Mouse (Mus musculus) gonadal fat pad, adult 2 months (tissue): ENCODE measurements around the gene Prss46. TPM values are rescaled to one million over a fixed set of nuclear protein-coding genes. Genes with fewer than 3 reads are reported as not detected.

Experiments
- DNase-seq: peaks from one replicate; pipeline ENCODE4 v3.0.0-alpha.2; 2012; ENCODE audit warnings: low read depth
- polyA plus RNA-seq: library from polyadenylated mRNA; depleted of rRNA; stranded (reverse); fragments of >200 nt; gene quantifications from 2 replicates; pipeline ENCODE4 v1.2.3, GENCODE M21; 2012; rRNA removed

Gene Prss46
- polyA plus RNA-seq, 1 experiment = 0.24 TPM

DNA sequence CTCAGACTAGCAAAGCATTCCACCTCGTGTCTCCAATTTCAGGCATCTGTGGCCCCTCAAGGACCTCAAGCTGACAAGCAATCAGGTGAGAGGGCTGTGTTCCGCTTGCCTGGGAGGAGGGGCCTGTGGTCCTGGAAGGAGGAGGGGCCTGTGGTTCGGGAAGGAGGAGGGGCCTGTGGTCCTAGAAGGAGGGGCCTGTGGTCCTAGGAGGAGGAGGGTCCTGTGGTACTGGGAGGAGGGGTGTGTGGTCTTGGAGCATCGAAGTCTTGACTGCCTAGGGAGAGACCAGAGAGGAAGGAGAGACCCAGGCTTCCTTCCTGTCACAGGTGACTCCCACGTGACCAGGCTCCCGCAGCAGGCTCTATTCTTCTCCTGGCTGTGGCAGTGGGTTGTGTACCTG lies 52.3 kb downstream of the Prss46 start:
- DNase-seq = no peak

DNA sequence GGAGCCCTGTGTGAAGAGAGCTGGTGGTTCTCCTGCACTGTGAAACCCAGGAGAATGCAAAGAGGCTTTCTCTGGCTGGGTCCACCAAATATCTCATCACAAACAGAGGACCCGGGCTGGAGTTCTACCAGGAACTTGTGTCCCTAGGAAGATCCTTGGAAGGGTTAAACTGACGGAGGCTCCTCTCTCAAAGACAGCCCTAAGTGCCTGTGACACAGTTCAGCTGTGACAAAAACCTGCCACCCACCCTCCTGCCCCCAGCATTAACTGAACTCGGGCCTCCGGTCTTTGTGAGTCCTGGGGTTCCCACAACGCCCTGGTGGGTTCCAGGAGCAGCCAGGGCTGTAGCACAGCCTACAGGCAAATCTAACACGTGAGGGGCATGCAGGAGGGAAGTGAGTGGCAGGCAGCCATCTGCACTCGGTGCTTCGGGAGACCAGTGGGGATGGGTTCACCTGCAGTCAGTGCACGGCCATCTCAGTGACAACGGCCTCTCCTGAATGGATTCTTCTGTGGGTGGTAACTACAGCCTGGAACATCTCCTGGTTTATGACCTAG lies 55.2 kb downstream of the Prss46 start:
- no peak for DNase-seq

DNA sequence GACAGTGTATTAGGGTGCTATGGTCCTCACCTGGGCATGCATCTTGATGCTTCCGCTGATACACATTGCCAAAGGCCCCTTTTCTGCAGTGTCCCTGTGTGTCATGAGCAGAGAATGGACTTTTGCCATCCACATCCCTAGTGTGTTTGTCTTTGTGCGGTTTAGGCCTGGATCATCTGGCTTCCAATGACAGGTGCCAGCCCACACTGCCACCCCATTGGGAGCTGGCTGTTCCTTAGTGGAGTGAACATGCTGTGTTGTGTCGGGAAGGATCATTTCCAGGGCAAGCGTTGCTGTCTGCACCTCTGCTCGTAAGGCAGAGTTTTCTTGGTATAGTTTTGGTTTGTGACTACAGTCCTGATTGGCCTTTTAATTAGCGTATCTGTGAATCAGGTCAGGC lies 56.9 kb downstream of the Prss46 start:
- no peak for DNase-seq

GRCm38 (mm10) chr9:110902271-110902670 lies 58.0 kb downstream of the Prss46 start:
- no peak for DNase-seq

Other genes starting within 250 kb of the Prss46 start
- gene Nradd, start 220.1 kb upstream of the Prss46 start, polyA plus RNA-seq = 15.7 and 21.3 TPM in 2 replicates
- 18.7 and 23.3 TPM in 2 replicates for gene Nbeal2, start 190.3 kb upstream of the Prss46 start, polyA plus RNA-seq
- 55.8 and 81.8 TPM in 2 replicates for gene Ccdc12, start 188.0 kb upstream of the Prss46 start, polyA plus RNA-seq
- gene Myl3, start 102.6 kb upstream of the Prss46 start, polyA plus RNA-seq = 0.63 TPM in 1 of 2 replicates, not detected in the other
- gene Pth1r, start 97.4 kb upstream of the Prss46 start, polyA plus RNA-seq = 24.3 and 35.6 TPM in 2 replicates
- gene Prss42, start 46.3 kb upstream of the Prss46 start, polyA plus RNA-seq = 0.07 and 0.19 TPM in 2 replicates
- not detected in 2 replicates for gene Prss44, start 30.5 kb upstream of the Prss46 start, polyA plus RNA-seq
- 0.07 and 0.15 TPM in 2 replicates for gene Prss43, start 17.8 kb upstream of the Prss46 start, polyA plus RNA-seq
- 0.36 TPM in 1 of 2 replicates, not detected in the other for gene Prss45, start 9.9 kb upstream of the Prss46 start, polyA plus RNA-seq
- gene Prss50, start 13.5 kb downstream of the Prss46 start, polyA plus RNA-seq = not detected in 2 replicates
- 17.7 and 24.0 TPM in 2 replicates for gene Als2cl, start 35.4 kb downstream of the Prss46 start, polyA plus RNA-seq
- gene Tmie, start 35.6 kb downstream of the Prss46 start, polyA plus RNA-seq = 0.88 and 1.3 TPM in 2 replicates
- not detected in 2 replicates for gene Fam240a, start 72.4 kb downstream of the Prss46 start, polyA plus RNA-seq
- 0.43 TPM in 1 of 2 replicates, not detected in the other for gene Tdgf1, start 101.7 kb downstream of the Prss46 start, polyA plus RNA-seq
- gene Lrrc2, start 107.0 kb downstream of the Prss46 start, polyA plus RNA-seq = 0.05 TPM in 1 of 2 replicates, not detected in the other
- 4.6 and 4.7 TPM in 2 replicates for gene Rtp3, start 146.1 kb downstream of the Prss46 start, polyA plus RNA-seq
- gene Ltf, start 174.8 kb downstream of the Prss46 start, polyA plus RNA-seq = 13.8 and 92.0 TPM in 2 replicates
- 3.1 and 5.0 TPM in 2 replicates for gene Ccrl2, start 213.0 kb downstream of the Prss46 start, polyA plus RNA-seq